Mouse (Mus musculus) adipocyte (in vitro differentiated cells): Measurements from ENCODE around the gene Olfr488.
"Not testable (repeated sequence)": the region's sequence is repeated elsewhere in the genome, so short reads cannot be mapped to it uniquely, and the experiment has no call there.

Experiments
- DNase-seq: peaks from one replicate; pipeline ENCODE4 v3.0.0-alpha.2; 2016; ENCODE audit warnings: low spot score

Olfr488 gene

GRCm38 (mm10) chr7:108258247-108258646 is at the start of gene Olfr488:
Olfr488 (minus strand) TSS chr7:108258347.
- DNase-seq = no peak

- no peak for DNase-seq
Observed at GRCm38 (mm10) chr7:108288834-108289233, 30.7 kb upstream of the Olfr488 start, which contains the start of gene Olfr490. Olfr490 (minus strand) TSS chr7:108288934.

DNA sequence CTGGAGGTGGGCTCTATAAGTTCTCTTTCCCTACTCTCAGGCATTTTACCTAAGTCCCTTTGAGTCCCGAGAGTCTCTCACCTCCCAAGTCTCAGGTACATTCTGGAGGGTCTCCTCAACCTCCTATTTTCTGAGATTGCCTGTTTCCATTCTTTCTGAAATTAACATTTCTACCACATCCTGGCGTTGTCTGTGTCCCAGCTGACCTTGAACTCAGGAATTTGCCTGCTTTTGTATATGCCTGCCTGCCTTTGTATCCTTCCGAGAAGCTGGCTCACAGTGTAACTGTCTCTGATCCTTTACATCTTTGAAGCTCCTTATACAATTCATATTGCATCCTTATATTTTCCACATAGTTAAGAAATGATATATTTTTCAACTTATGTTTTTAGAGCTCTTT is 24.6 kb downstream of the Olfr488 start:
- DNase-seq = no peak

DNA sequence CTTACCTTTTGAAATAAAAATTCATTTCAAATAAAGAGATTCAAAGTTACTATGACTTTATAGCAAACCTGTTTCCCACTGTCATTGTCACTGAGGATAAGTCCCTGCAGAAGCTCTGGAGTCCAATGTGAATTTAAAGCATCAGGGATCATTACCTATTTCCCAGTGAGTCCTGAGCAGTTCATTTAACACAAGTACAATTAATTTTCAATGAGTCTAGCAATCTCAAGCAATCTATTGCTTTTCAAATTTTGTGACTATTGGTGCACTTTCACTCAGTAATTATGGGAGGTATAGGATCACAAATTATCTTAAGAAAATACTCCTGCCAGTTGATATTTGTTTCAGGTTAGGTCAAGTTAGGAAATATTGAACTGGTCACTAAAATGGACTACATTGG is 43.6 kb downstream of the Olfr488 start, which contains the start of gene Olfr487:
Gene Olfr487 (minus strand): TSS at position 101 of the 400 bp plus-strand sequence.
- not testable (repeated sequence) for DNase-seq
